Mouse (Mus musculus) stomach, postnatal 0 days (tissue): Measurements from ENCODE around the gene Specc1.

ENCODE experiments used
- CTCF ChIP-seq: IDR thresholded peaks from 2 replicates; pipeline ENCODE4 v1.5.1; 2016; ENCODE audit warnings: antibody characterized with exemption, low read depth, mild to moderate bottlenecking, moderate library complexity
- EP300 ChIP-seq: optimal IDR thresholded peaks from 2 replicates; pipeline ENCODE3; 2016; ENCODE audit warnings: antibody characterized with exemption

GRCm38 (mm10) chr11:61971441-61972221, 15.1 kb downstream of the Specc1 start:
- no peak for TF ChIP-seq EP300
- TF ChIP-seq CTCF: no peak
